Mouse (Mus musculus): ENCODE data around the gene Olfr381. TPM values are rescaled to one million over a fixed set of nuclear protein-coding genes. Genes with fewer than 3 reads are reported as not detected.
"Not testable (repeated sequence)": the region's sequence is repeated elsewhere in the genome, so short reads cannot be mapped to it uniquely, and the experiment has no call there.

The Olfr381 gene
- not detected in 2 replicates for polyA plus RNA-seq (2016; fragmentation: Nextera tagmentation; extraction: Ambion mirVana)

- H3K4me2 ChIP-seq = no peak within 1 kb of the TSS
- H3K27me3 ChIP-seq (replicated peaks) = no peaks in the 10 kb centered on the region
- H3K4me3 ChIP-seq = no peak within 1 kb of the TSS
- H3K9ac ChIP-seq = no peak within 1 kb of the TSS
- H3K36me3 ChIP-seq = no peaks in the 10 kb centered on the region
- H3K9me3 ChIP-seq (replicated peaks) = no peaks in the 10 kb centered on the region
- no peak for ATAC-seq (ENCODE audit: insufficient number of reproducible peaks, low FRiP score)
- no peak within 1 kb of the TSS for H3K27ac ChIP-seq (ENCODE audit: poor library complexity, severe bottlenecking)
- no peaks in the 10 kb centered on the region for H3K4me1 ChIP-seq (replicated peaks)
These were observed at the start of gene Olfr381 for GRCm38 (mm10) chr11:73491503-73491902. Olfr381 (minus strand) TSS chr11:73491603.

- not testable (repeated sequence) for H3K27me3 ChIP-seq (replicated peaks); H3K9ac ChIP-seq; H3K4me3 ChIP-seq; ATAC-seq (ENCODE audit: insufficient number of reproducible peaks, low FRiP score); H3K4me1 ChIP-seq (replicated peaks); H3K9me3 ChIP-seq (replicated peaks); H3K27ac ChIP-seq (ENCODE audit: poor library complexity, severe bottlenecking); H3K36me3 ChIP-seq; H3K4me2 ChIP-seq
- 67% methylated on average over 1 of the region's 1 CpGs for WGBS
These were observed 37.6 kb upstream of the Olfr381 start for GRCm38 (mm10) chr11:73528971-73529370.

- ATAC-seq (ENCODE audit: insufficient number of reproducible peaks, low FRiP score) = no peak
- Histone ChIP-seq H3K4me2 (no peak within 1 kb of the TSS), H3K9ac (no peak within 1 kb of the TSS), H3K36me3 (no peaks in the 10 kb centered on the region), H3K4me3 (no peak within 1 kb of the TSS), H3K27me3 (replicated peaks) (no peaks in the 10 kb centered on the region), H3K9me3 (replicated peaks) (peaks cover 13% of the 10 kb centered on the region; the same call in 1 of the 2 replicates), H3K27ac (ENCODE audit: poor library complexity, severe bottlenecking) (no peak within 1 kb of the TSS), H3K4me1 (replicated peaks) (no peaks in the 10 kb centered on the region)
These were observed 25.7 kb upstream of the Olfr381 start, which contains the start of gene Olfr382 for GRCm38 (mm10) chr11:73517097-73517496. Olfr382 (minus strand) TSS chr11:73517197.

- no peak for ATAC-seq (ENCODE audit: insufficient number of reproducible peaks, low FRiP score)
- 90% methylated on average over 1 of the region's 1 CpGs for WGBS
- H3K4me1 ChIP-seq (replicated peaks) = no peaks in the 10 kb centered on the region
- H3K9ac ChIP-seq = no peak within 1 kb of the TSS
- peaks cover 4% of the 10 kb centered on the region; the same call in 1 of the 2 replicates for H3K9me3 ChIP-seq (replicated peaks)
- H3K27me3 ChIP-seq (replicated peaks) = no peaks in the 10 kb centered on the region
- H3K4me2 ChIP-seq = no peak within 1 kb of the TSS
- no peak within 1 kb of the TSS for H3K4me3 ChIP-seq
- H3K27ac ChIP-seq (ENCODE audit: poor library complexity, severe bottlenecking) = no peak within 1 kb of the TSS
- H3K36me3 ChIP-seq = no peaks in the 10 kb centered on the region
These were observed 34.0 kb downstream of the Olfr381 start, which contains the start of gene Olfr380 for GRCm38 (mm10) chr11:73457408-73457807. Olfr380 (minus strand) TSS chr11:73457508.

Other genes with a start within 250 kb of the Olfr381 start
- 0.03 TPM in 2 replicates for gene Trpv3, start 224.2 kb downstream of the Olfr381 start, polyA plus RNA-seq (2016; fragmentation: Nextera tagmentation; extraction: Ambion mirVana)
- not detected in 2 replicates for gene Aspa, start 162.0 kb downstream of the Olfr381 start, polyA plus RNA-seq (2016; fragmentation: Nextera tagmentation; extraction: Ambion mirVana)
- gene Gm49340, start 161.9 kb downstream of the Olfr381 start, polyA plus RNA-seq (2016; fragmentation: Nextera tagmentation; extraction: Ambion mirVana) = not detected in 2 replicates
- gene Spata22, start 161.9 kb downstream of the Olfr381 start, polyA plus RNA-seq (2016; fragmentation: Nextera tagmentation; extraction: Ambion mirVana) = not detected in 2 replicates
- gene Olfr20, start 140.8 kb downstream of the Olfr381 start, polyA plus RNA-seq (2016; fragmentation: Nextera tagmentation; extraction: Ambion mirVana) = not detected in 2 replicates
- gene Olfr376, start 120.4 kb downstream of the Olfr381 start, polyA plus RNA-seq (2016; fragmentation: Nextera tagmentation; extraction: Ambion mirVana) = not detected in 2 replicates
- not detected in 2 replicates for gene Olfr1, start 92.0 kb downstream of the Olfr381 start, polyA plus RNA-seq (2016; fragmentation: Nextera tagmentation; extraction: Ambion mirVana)
- not detected in 2 replicates for gene Olfr378, start 63.1 kb downstream of the Olfr381 start, polyA plus RNA-seq (2016; fragmentation: Nextera tagmentation; extraction: Ambion mirVana)
- not detected in 2 replicates for gene Olfr380, start 34.1 kb downstream of the Olfr381 start, polyA plus RNA-seq (2016; fragmentation: Nextera tagmentation; extraction: Ambion mirVana)
- gene Olfr382, start 25.6 kb upstream of the Olfr381 start, polyA plus RNA-seq (2016; fragmentation: Nextera tagmentation; extraction: Ambion mirVana) = not detected in 2 replicates
- not detected in 2 replicates for gene Olfr385, start 101.4 kb upstream of the Olfr381 start, polyA plus RNA-seq (2016; fragmentation: Nextera tagmentation; extraction: Ambion mirVana)
- not detected in 2 replicates for gene Olfr384, start 107.0 kb upstream of the Olfr381 start, polyA plus RNA-seq (2016; fragmentation: Nextera tagmentation; extraction: Ambion mirVana)
- not detected in 2 replicates for gene Zfp735, start 197.2 kb upstream of the Olfr381 start, polyA plus RNA-seq (2016; fragmentation: Nextera tagmentation; extraction: Ambion mirVana)